Mouse (Mus musculus) limb, embryonic 13.5 days (tissue): ENCODE results near the gene Gm49396. TPM values are rescaled to one million over a fixed set of nuclear protein-coding genes. Genes with fewer than 3 reads are reported as not detected.

Experiments used
- microRNA-seq: library from miRNA; unstranded; fragments of <30 nt; microRNA quantifications from one replicate; pipeline ENCODE4, GENCODE M21; 2016
- polyA plus RNA-seq: library from polyadenylated mRNA; unstranded; fragments of >200 nt; fragmentation: Nextera tagmentation; extraction: Ambion mirVana; gene quantifications from 2 replicates; pipeline ENCODE4 v1.2.1, GENCODE M21; 2015

Gm49396 gene
- polyA plus RNA-seq, 1 experiment from 2014 or later = 14.1 TPM

Small RNAs within 50 kb of the gene (microRNA-seq; reads per million reads assigned to microRNA genes)
- gene Gm38670 (0.70 reads per million), gene Mir3569 (not detected)

Other genes with a start within 250 kb of the Gm49396 start
- gene Syne4, start 248.5 kb upstream of the Gm49396 start, polyA plus RNA-seq = 89.9 and 90.4 TPM in 2 replicates
- 0.95 and 1.2 TPM in 2 replicates for gene E130208F15Rik, start 241.6 kb upstream of the Gm49396 start, polyA plus RNA-seq
- gene Sdhaf1, start 239.4 kb upstream of the Gm49396 start, polyA plus RNA-seq = 20.0 and 22.4 TPM in 2 replicates
- gene Lrfn3, start 200.6 kb upstream of the Gm49396 start, polyA plus RNA-seq = 6.8 and 7.5 TPM in 2 replicates
- gene Tyrobp, start 149.6 kb upstream of the Gm49396 start, polyA plus RNA-seq = 29.7 and 32.7 TPM in 2 replicates
- gene Hcst, start 143.5 kb upstream of the Gm49396 start, polyA plus RNA-seq = 0.64 and 0.68 TPM in 2 replicates
- gene Nfkbid, start 141.6 kb upstream of the Gm49396 start, polyA plus RNA-seq = 1.3 and 2.0 TPM in 2 replicates
- gene Aplp1, start 117.8 kb upstream of the Gm49396 start, polyA plus RNA-seq = 38.4 and 44.2 TPM in 2 replicates
- gene Kirrel2, start 105.7 kb upstream of the Gm49396 start, polyA plus RNA-seq = 0.20 and 0.23 TPM in 2 replicates
- 0.09 TPM in 2 replicates for gene Nphs1, start 105.0 kb upstream of the Gm49396 start, polyA plus RNA-seq
- 0.32 TPM in 1 of 2 replicates, not detected in the other for gene Prodh2, start 69.7 kb upstream of the Gm49396 start, polyA plus RNA-seq
- gene Arhgap33, start 28.3 kb upstream of the Gm49396 start, polyA plus RNA-seq = 11.4 and 11.6 TPM in 2 replicates
- gene Hspb6, start 11.2 kb upstream of the Gm49396 start, polyA plus RNA-seq = 15.4 and 17.5 TPM in 2 replicates
- gene Proser3, start 11.0 kb upstream of the Gm49396 start, polyA plus RNA-seq = 13.9 TPM in 2 replicates
- 44.2 and 48.3 TPM in 2 replicates for gene Lin37, start 3.5 kb upstream of the Gm49396 start, polyA plus RNA-seq
- 81.3 and 91.1 TPM in 2 replicates for gene U2af1l4, start within 50 bp of the Gm49396 start, polyA plus RNA-seq
- 134 and 141 TPM in 2 replicates for gene Psenen, start 283 bp downstream of the Gm49396 start, polyA plus RNA-seq
- gene Igflr1, start 2.1 kb downstream of the Gm49396 start, polyA plus RNA-seq = 3.2 and 4.9 TPM in 2 replicates
- 11.0 and 12.6 TPM in 2 replicates for gene Kmt2b, start 25.4 kb downstream of the Gm49396 start, polyA plus RNA-seq
- gene Zbtb32, start 35.6 kb downstream of the Gm49396 start, polyA plus RNA-seq = 0.23 and 0.60 TPM in 2 replicates
- 1.5 and 1.7 TPM in 2 replicates for gene Upk1a, start 49.5 kb downstream of the Gm49396 start, polyA plus RNA-seq
- gene Cox6b1, start 62.8 kb downstream of the Gm49396 start, polyA plus RNA-seq = 766 and 797 TPM in 2 replicates
- gene Etv2, start 72.5 kb downstream of the Gm49396 start, polyA plus RNA-seq = not detected in 2 replicates
- 127 and 130 TPM in 2 replicates for gene Rbm42, start 87.0 kb downstream of the Gm49396 start, polyA plus RNA-seq
- 45.3 and 50.0 TPM in 2 replicates for gene Haus5, start 101.7 kb downstream of the Gm49396 start, polyA plus RNA-seq
- not detected in 2 replicates for gene Pmis2, start 108.3 kb downstream of the Gm49396 start, polyA plus RNA-seq
- not detected in 2 replicates for gene 2200002J24Rik, start 135.6 kb downstream of the Gm49396 start, polyA plus RNA-seq
- gene Atp4a, start 148.9 kb downstream of the Gm49396 start, polyA plus RNA-seq = 0.09 and 0.40 TPM in 2 replicates
- 187 and 189 TPM in 2 replicates for gene Tmem147, start 166.2 kb downstream of the Gm49396 start, polyA plus RNA-seq
- gene Gapdhs, start 180.3 kb downstream of the Gm49396 start, polyA plus RNA-seq = 0.51 and 0.71 TPM in 2 replicates
- 1.6 and 2.2 TPM in 2 replicates for gene Sbsn, start 188.1 kb downstream of the Gm49396 start, polyA plus RNA-seq
- gene Dmkn, start 200.4 kb downstream of the Gm49396 start, polyA plus RNA-seq = 7.3 and 11.9 TPM in 2 replicates
- gene Krtdap, start 224.6 kb downstream of the Gm49396 start, polyA plus RNA-seq = 51.5 and 65.4 TPM in 2 replicates